Mouse (Mus musculus) adrenal gland, adult 8-10 months (tissue): ENCODE results near the gene Zfyve27. TPM values are rescaled to one million over a fixed set of nuclear protein-coding genes. Genes with fewer than 3 reads are reported as not detected.

Experiments
- DNase-seq: peaks from one replicate; pipeline ENCODE4 v3.0.0; 2022
- total RNA-seq, 4 experiments: library from RNA; stranded (reverse); gene quantifications; 2 replicates each; pipeline ENCODE4 v1.2.4; 2022

Zfyve27 gene
- total RNA-seq, 4 experiments from 2014 or later = 53.2 to 70.1 (median 61.8) TPM

DNA sequence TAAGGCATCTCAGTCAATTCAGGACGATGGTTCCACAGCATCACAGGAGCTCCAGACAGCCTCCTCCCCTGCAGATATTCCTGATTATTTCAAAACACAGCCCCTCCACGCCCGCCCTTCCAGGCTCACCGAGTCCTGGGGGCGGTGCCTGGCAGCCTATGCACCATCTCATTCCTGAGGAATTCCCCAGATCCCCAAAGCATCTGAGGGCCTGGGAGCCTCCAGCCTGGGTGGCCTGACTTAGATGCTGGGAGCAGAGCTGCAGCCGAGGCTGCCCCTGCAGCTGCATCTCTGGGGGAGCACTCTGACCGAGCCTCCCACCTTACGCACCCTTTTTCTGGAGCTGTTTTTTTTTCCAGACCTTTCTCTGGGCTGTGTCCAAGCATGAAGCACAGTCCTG lies 77.1 kb downstream of the Zfyve27 start:
- DNase-seq = no peak

DNA sequence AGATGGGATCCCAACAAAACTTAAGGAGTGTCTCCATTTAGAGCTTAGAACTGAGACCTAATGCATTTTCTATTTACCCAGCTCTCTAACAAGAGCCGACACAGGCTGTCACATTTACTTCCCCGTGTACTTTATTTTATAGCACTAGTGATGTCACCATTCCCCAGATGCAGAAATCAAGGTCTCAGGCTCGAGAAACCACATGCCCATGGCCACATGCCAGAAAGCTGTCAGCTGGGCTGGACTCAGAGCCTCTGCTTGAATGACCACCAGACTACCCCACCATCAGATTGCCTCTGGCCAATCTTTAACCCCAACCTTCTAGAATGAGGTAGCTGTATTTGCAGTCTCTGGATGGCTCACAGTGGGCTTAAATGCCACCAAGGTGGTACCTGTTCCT lies 79.7 kb downstream of the Zfyve27 start:
- DNase-seq = no peak

Other genes starting within 250 kb of the Zfyve27 start
- 10 to 100 TPM; 26.6 to 34.0 (median 30.8) TPM for gene Exosc1, start 230.5 kb upstream of the Zfyve27 start, total RNA-seq
- gene Zdhhc16, start 230.5 kb upstream of the Zfyve27 start, total RNA-seq = 10 to 100 TPM; 29.5 to 40.7 (median 34.8) TPM
- 10 to 100 TPM; 25.4 to 36.3 (median 29.7) TPM for gene Mms19, start 182.8 kb upstream of the Zfyve27 start, total RNA-seq
- 10 to 100 TPM; 17.2 to 23.2 (median 21.2) TPM for gene Ubtd1, start 182.2 kb upstream of the Zfyve27 start, total RNA-seq
- 1 to 10 TPM in 1 of 4 experiments, under 1 TPM in 2, not detected in 1; 0.27 to 1.3 (median 0.42) TPM for gene Ankrd2, start 128.0 kb upstream of the Zfyve27 start, total RNA-seq
- 10 to 100 TPM in 2 of 4 experiments, 1 to 10 TPM in 2; 2.8 to 17.4 (median 9.1) TPM for gene Hoga1, start 118.3 kb upstream of the Zfyve27 start, total RNA-seq
- 1 to 10 TPM in 2 of 4 experiments, under 1 TPM in 2; 0.58 to 3.5 (median 1.5) TPM for gene 4933411K16Rik, start 111.7 kb upstream of the Zfyve27 start, total RNA-seq
- 10 to 100 TPM in 3 of 4 experiments, 1 to 10 TPM in 1; 9.1 to 25.1 (median 19.8) TPM for gene Morn4, start 77.6 kb upstream of the Zfyve27 start, total RNA-seq
- 10 to 100 TPM; 78.8 to 81.8 (median 80.4) TPM for gene Pi4k2a, start 73.5 kb upstream of the Zfyve27 start, total RNA-seq
- 100 to 1,000 TPM in 1 of 4 experiments, 10 to 100 TPM in 3; 53.5 to 107 (median 73.9) TPM for gene Avpi1, start 34.9 kb upstream of the Zfyve27 start, total RNA-seq
- 10 to 100 TPM; 35.2 to 56.5 (median 47.4) TPM for gene Marveld1, start 16.6 kb upstream of the Zfyve27 start, total RNA-seq
- 10 to 100 TPM in 2 of 4 experiments, 1 to 10 TPM in 2; 3.4 to 25.0 (median 13.1) TPM for gene Sfrp5, start 38.3 kb downstream of the Zfyve27 start, total RNA-seq
- gene Golga7b, start 83.6 kb downstream of the Zfyve27 start, total RNA-seq = 1 to 10 TPM; 1.2 to 2.1 (median 1.6) TPM